Mouse (Mus musculus) fibroblast of lung, adult 2 months (primary cell): ENCODE data around the gene Tnk1.

Source experiments
- DNase-seq: peaks from one replicate; pipeline ENCODE4 v3.0.0-alpha.2; 2011; ENCODE audit warnings: low read depth

Gene Tnk1

DNA sequence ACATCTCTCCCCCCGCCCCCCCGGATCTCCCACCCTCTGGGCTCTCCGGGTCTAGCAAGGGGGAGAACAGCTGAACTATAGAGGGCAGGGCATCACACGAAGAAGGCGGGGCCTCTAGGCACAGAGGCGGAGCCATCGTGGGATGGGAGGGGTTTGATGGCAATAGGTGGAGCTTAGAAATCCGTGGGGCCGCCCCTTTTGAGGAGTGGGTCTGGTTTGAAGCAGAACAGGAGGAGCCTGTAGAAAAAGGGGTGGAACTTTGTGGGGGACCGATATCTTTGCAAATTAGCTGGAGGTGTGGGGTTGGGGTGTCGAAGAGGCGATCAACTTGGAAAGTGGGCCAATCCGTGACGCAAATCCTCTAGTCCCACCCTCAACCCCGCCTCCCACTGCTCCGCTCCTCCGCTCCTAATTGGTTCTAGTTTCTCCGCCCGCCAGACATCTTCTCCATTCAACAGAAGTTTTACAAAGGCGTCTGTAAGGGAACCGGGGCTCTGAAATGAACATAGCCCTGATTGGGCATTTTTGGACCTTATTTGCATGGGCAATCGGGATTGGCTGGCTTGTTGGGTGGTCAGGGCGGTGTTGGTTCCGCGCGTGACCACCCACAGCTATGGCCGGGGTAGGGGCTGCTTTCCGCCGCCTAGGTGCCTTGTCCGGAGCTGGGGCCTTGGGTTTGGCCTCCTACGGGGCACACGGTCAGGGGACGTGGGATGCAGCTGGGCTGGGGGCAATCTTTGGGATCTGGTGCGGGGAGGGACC lies 20.4 kb downstream of the Tnk1 start, which contains the start of gene Tmem256:
TSS of gene Tmem256 (plus strand) at position 563 of the 762 bp plus-strand sequence.
- DNase-seq = peak; percentile 98

DNA sequence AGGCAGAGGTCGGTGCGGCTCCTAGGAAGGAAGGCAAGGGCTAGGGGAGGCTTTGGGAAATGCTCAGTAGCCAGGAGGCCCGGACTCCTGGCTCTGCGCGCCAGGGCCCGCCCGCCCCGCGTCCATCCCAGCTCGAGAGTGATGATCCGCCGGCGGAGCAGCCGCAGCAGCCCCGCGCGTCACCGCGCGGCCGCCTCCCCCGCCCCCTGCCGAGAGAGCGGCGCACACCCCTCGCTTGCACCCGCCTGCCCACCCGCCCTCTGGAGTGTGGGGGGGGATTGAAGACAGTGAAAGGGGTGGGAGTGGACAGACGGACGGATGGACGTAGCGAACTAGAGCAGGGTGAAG lies 21.0 kb downstream of the Tnk1 start, which contains the start of gene Nlgn2:
TSS of gene Nlgn2 (minus strand) at position 181 of the 348 bp plus-strand sequence.
- no peak for DNase-seq

DNA sequence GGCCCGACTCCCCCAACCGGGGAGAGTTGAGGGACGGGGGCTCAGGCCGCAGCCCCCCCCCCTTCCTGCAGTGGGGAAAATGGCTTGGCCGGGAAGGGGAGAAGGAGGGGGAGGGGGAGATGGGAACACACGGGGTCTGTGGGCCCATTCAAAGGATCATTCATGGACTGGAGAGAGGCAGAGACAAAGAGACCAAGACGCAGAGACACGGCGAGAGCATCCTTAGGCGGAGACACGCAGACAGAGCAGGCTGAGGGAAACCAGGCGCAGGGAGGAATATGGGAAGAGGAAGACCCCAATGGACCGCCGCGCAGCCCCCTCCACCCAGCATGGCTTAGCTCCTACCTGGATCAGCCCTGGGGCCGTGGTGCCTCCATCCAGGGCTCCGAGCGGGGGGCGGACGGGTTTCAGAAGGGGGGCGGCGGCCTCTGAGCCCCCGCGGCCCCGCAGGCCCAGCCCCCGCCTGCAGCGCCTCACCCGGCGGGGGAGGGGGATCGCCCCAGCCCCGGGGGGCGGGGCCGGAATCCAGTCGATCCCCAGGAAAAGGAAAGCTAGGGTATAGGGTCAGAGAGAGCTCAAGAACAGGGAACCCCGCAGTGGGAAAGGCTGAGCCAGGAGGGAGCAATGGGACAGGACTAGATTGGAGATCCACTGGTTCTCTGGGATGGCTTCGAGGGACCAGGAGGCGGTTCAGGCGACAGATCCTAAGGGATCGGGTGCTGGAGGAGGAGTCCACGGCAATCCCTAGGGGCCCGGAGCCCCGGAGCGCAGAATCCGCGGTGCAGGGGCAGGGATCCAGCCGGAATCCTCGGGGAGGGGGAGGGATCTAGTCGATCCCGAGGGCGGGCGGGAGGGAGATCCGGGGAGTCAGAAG lies 21.6 kb downstream of the Tnk1 start:
- DNase-seq = no peak

DNA sequence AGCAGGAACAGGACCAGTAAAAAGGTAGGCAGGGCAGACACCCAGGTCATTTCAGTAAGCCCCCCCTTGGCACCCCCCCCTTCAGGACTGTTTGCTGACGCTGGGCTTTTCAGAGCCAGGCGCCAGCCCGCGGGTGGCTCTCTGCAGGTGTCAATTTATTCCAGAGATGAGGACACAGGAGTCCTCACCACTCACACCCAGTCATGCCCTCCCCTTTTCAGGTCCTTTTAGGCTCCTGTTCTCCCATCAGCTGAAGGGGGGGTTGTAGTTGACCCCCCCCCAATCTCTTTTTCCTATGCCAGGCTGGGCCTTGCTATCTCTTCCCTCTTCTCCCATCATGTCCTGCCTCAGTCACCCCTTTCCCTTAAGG lies 22.6 kb downstream of the Tnk1 start:
- no peak for DNase-seq

DNA sequence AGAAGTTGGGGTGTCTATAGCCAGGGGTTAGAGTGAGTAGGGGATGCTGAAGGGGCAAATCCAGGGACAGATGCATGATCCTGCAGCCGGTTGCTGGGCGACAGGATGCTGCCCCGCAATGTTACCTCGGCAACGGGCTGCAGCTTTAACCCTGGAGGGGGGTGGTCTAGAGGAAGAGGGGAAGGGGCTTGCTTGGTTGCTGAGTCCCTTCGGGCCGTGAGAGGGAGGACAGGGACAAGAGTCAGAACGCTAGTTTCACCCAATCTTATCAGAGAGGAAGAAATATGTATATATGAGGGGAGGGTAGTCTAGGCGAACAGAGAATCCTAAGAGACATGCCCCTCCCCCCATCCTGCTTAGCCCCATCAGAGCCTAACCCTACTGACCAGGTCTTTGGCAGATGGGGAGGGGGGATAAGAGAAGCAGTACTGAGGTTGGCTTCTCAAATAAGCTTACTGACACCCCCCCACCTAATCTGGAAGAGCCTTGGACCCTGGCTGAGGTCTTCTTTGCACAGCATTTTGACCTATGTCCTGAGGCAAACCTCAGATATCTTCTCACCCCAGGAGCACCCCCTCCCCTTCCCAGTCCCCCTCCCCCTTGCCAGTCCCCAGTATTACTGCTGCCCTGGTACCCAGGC lies 23.1 kb downstream of the Tnk1 start:
- no peak for DNase-seq

DNA sequence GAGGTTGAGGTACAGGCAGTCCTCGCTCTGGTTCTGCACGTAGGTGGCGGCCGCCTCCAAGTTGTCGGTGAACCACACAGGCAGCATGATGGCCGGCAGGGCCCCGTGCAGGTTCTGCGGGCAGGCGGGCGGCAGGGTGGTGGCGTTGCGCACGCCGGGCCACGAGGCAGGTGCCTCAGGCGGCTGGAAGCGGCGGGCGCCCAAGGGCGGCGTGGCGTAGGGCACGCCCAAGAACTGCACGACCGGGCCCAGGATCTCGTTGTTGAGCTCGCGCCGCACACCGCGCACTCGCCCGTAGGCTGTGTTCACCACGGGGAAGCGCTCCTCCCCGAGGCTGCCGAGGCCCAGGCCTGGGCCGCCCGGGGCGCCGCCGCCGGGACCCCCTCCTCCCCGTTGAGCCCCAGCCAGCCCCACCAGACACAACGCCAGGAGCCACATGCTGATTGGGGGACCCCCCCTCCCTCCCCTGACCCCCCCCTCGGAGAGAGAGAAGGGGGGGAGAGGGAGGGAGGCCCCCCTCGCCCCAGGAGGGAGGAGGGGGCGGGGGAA lies 24.5 kb downstream of the Tnk1 start:
- DNase-seq = no peak

DNA sequence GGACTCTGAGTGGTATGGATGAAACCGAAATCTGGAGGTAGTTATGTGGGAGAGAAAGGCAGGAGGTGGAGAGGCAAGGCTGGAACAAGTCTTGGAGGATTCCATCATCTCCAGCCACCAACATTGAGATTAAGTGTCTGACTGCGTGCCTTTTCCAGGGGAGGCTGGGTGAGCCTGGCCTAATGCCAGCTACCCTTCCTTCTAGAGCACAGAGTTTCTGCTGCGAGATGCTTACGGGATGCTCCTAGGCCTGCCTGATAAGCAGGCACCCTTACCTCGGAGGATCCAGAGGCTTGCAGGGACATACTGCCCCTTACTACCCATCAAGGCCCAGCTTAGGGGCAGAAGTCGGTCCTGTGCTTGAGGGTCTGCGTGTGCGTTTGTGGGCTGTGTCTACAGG lies 25.0 kb downstream of the Tnk1 start:
- DNase-seq = no peak

DNA sequence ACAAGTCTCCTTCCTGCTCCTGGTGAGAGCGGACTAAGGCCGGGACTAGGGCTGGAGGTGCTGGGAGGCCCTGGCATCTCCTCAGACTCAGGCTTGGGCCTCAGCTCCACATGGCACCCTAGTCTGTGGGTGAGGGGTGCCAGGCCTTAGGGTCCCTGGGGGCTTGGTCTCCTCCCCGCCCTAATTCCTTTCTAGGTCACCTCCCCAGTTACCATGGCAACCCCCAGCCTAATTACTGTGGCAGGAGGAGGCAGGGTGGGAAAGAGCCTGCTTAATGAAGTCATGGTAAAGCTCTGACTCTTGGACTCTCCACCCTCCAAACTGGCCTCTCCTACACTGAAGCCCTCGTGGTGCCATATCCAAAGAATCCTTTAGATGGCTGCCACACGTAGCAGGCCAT lies 29.7 kb downstream of the Tnk1 start:
- DNase-seq = no peak

DNA sequence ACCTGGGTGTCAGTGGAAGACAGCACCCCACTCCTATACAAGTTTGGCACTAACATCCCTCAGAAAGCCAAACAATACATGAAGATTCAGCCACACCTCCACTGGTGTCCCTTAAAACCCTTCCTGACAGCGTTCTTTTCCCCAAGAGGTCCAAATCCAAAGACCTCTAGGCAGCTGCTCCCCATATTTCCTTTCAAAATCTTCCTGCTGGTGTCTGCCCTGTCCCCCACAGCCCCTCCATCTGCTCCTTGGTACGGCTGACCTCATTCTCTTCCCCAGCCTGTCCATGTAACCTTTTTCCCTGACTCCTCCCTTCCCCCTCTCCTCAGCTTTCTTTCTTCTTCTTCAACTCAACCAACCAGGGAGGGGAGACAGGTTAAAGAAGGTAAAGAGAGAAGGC lies 35.1 kb downstream of the Tnk1 start:
- DNase-seq = no peak

DNA sequence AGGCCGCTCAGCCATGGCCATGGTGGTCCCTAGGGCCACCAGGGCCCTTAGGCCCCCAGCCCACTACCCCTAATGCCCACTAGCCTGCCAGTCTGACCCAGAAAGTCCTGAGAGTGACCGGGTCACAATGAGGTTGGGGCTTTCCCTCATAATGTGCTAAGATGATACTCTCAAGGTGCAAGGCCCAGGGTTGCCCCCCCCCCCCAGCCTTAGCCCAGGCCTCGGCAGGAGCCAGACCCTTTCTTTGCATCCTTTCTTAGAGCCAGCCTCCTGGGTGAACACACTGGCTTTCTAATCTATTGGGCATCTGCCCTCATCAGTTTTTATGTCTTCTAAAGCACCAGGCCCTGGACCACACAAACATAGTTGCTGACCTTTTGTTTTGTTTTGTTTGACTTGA lies 36.5 kb downstream of the Tnk1 start, which contains the start of gene Spem1:
TSS of gene Spem1 (minus strand) at position 101 of the 400 bp plus-strand sequence.
- no peak for DNase-seq

DNA sequence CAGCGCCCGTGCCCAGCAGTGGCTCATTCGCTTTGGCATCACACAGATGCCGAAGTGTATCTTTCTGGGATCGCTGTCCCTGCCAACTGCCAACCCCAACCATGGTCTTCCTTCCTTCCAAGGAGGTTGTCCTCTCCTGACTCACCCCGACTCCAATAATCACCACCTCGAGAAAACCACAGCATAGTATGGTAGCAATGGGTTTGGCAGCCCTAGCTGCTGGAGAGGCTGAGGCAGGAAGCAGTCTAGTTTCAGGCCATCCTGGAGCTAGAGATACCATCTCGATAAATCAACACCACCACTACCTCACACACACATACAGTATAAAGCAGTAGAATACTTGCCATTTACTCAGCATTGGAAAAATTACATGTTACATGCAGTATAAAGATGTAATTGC lies 39.7 kb downstream of the Tnk1 start:
- no peak for DNase-seq

DNA sequence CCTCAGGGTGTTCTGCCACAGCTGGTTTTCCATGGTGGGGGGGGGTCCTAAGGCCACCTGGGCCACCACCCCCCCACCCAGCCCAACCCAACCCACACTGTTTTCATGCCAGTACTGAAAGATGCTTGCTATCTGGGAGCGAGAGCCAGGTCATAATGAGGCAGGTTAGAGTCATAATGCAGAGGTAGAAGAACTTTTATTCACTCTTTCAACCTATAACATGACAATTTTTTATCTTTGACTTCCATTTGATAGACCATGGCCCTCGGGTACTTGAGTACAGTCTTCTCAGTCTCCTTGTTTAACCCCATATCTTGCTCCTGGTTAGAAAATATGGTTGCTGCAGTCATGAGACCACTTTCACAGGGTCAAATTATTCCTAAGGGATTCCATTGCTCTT lies 40.2 kb downstream of the Tnk1 start, which contains the start of gene Spem2:
TSS of gene Spem2 (minus strand) at position 101 of the 400 bp plus-strand sequence.
- no peak for DNase-seq

DNA sequence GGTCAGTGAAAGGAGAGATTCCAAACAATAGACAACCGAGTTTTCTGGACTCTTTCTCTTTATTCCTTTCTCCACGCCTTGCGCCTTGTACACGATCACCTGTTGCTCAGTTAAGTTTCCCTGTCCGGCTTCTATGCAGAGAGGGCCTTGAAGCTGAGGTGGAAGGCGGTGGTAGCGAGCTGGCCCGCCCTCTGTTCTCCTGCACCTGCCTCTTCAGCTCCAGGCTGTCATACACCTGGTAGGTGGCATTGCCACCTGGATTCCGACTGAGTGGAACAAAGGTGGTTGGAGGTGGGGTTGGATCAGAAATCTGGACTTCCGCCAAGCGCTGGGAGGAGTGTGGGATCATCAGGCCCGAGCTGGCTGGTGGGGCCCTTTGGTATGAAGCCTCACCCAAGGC lies 42.0 kb downstream of the Tnk1 start:
- no peak for DNase-seq

DNA sequence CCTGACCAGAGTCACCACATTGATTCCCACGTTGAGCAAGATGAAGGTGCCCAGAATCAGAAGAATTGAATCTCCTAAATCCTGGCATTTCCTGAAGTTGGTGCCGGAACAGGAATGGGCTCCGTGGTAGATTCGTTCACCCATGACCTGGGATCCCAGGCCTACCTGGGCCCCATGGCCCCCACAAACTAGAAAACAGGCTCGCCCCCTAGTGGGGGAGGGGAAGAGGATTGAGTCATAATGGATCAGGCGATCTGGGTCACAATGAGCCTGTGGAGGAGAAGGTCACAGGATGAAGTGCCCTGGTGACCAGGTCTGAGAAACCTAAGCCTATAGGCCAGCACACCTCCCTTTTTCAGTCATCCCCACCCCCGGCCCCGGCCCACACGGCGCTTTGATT lies 43.4 kb downstream of the Tnk1 start, which contains the start of gene Gm39566:
TSS of gene Gm39566 (minus strand) at position 144 of the 400 bp plus-strand sequence.
- no peak for DNase-seq

DNA sequence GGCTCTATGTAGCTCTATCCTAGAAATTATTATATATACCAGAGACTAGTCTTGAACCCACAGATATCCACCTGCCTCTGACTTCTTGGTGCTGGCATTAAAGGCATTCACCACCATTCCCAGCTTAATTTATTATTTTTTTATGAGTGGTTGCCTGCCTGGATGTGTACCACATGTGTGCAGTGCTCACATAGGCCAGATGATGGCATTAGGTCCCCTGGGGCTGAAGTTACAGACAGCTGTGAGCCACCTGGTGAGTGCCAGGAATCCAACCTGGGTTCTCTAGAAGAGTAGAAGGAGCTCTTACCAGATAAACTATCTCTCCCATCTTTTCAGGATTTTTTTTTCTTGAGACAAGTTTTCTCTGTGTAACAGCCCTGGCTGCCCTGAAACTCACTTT lies 48.2 kb downstream of the Tnk1 start:
- no peak for DNase-seq

DNA sequence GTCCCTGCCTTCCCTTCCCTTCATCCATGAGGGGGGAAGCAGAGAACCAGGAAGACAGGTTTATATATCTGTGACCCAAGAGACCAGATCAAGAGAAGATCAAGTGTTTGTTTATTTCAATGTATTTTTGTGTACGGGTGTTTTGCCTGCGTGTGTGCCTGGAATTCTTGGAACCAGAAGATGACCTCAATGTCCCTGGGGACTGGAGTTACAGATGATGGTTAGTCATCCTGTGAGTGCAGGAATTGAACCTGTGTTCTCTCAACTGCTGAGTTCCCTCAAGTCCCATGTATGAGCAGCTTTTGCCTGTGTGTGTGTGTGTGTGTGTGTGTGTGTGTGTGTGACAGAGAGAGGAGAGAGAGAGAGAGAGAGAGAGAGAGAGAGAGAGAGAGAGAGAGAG lies 50.9 kb downstream of the Tnk1 start:
- no peak for DNase-seq

DNA sequence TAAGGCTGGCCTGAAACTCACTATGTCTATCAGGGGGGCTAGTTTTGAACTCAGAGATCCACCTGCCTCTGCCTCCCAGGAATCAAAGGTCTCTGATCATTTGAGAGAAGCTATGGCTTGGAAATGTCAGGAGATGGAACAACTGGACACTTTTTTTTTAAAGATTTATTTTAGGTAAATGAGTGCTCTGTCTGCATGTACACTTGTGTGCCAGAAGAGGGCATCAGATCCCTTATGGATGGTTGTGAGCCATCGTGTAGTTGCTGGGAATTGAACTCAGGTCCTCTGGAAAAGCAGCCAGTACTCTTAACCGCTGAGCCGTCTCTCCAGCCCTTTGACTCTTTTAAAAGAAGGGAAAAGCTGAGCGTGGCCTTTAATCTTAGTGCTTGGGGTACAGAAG lies 52.2 kb downstream of the Tnk1 start:
- no peak for DNase-seq

DNA sequence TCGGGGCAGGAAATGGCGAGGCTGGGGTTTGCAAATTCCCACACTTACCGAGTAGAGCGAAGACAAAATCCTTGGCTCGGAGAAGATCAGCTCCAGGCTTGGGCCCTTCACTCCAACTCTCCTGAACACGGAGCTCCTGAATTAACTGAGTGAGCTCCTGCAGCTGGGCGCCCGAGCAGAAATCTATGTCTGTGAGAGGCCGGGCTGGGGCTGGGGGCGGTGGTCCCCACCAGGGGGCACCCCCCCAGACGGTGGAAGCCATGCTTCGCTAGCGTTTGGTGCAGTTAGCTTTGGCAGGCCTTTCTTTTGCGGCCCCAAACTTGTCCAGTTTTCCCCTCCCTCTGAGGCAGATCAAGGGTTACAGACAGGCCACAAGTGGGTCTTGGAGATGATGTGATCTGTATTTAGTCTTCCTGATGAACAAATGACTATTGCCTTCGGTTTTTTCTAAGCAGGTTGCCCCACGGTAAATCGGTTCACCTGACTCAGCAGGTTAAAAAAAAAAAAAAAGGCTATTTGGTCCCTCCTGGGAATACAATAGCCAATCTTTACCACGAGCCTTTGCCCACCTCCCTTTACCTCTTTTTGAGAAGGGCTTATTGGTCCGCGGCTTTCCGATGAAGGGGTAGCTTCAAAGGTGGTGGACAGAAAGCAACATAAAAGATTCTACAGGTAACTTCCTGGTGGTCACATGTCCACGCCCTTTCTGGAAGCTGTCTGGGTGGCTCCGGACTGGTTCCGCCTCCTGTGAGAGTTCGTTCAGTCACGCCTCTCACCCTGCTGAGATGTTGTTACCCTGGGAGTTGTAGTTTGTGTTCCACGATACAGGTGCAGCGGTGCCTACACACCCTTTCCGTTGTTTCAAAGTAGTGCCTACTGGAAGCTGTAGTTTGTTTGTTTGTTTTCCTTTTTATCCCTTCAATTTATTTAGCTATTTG lies 53.3 kb downstream of the Tnk1 start, which contains the start of gene Tmem102:
TSS of gene Tmem102 (minus strand) at position 653 of the 938 bp plus-strand sequence.
- DNase-seq = no peak

DNA sequence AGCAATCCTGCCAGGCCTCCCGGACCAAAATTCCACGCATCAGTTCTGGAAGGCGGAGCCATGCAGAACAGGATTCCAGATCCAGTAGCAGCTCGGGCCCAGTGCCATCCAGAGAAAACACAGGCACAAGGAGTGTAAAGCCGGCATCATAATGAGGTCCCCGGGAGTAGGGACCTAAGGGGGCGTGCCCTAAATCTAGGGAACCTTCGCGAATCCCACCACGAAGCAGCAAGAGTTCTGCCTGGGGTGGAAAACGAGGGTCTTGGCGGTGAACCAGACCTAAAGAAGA lies 53.9 kb downstream of the Tnk1 start:
- DNase-seq = no peak

DNA sequence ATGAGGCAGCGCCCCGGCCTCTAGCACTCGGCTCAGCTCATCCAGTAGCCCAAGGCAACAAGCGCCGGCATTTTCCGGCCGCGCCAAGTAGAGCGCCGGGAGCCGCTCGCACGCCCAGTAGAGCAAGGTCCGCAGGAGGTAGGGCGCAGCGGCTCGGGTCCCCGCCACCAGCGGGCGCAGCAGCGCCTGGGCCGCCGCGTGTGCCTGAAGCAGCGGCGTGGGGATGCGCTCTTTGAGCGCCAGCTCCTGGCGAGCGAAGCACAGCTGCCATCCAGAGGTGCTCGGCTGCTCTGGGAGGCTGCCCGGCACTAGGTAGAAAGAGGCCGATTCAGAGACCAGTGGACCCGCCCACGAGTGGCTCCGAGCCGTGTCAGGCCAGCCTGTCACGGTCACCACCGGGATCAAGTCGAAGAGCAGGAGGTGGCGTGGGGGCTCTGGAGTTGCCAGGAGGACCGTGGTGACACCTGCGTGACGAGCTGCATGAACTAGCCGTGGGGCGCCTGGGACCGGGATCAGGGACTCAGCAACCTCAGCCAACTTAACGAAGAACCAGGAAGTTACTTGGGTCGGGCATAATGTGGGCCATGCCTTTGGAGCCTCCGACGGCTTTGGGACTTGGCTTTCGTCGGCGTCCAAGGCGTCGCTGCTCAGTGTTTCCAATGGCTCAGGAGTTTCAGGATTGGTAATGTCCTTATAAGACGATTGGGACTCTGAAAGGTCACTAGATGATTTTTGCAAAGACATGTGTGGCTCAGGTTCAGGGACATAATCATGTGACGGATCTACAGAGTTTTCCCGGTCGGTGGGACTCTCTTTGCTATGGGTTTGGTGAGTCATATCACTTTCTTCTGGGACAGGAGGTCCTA lies 54.5 kb downstream of the Tnk1 start:
- DNase-seq = peak; percentile 32
